Mouse (Mus musculus): Measurements from ENCODE around the gene Zfp354b. TPM values are rescaled to one million over a fixed set of nuclear protein-coding genes. Genes with fewer than 3 reads are reported as not detected.

Zfp354b gene
- polyA plus RNA-seq, 1 experiment from 2014 or later, result 1.8 TPM

DNA sequence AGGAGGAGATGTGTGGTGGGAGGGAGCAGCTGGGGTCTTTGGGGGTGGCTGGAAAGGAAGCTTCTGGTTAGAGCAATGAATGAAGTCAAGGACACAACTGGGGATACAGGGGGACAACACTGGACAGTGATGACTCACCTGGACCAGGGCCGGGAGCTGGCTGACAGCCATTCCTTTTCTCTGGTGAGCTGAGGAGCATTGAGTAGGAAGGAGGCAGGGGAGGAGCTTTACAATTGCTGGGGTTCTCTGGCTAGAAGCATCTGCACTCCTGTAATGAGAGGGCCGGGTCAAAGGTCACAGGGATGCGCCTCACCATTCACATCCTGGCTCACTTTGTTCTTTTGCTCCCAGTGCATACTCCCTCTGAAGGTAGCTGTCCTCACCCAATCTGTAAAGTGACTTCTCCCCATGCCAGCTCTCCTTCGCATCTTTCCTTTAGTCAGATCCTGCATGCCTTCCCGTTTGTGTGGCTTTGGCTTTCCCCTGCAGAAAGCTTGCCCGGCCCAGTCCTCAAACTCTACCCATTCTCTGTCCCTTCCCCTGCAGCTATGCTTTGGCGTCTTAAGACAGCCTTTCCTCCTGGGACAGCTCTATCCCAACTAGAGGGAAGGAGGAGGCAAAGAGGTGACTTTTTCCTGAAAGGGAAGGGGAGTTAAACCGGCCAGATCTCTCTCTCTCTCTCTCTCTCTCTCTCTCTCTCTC lies 45.1 kb downstream of the Zfp354b start:
- 46% methylated on average over 8 of the region's 8 CpGs for WGBS
- Histone ChIP-seq H3K27ac (no peak overlapping the region), H3K9me3 (no peaks in the 10 kb centered on the region), H3K27me3 (no peaks in the 10 kb centered on the region), H3K36me3 (peaks cover 48% of the 10 kb centered on the region), H3K4me3 (replicated peaks) (peak overlapping the region; percentile 54), H3K4me1 (replicated peaks) (peaks cover 9% of the 10 kb centered on the region), H3K9ac (replicated peaks) (peak overlapping the region; percentile 58), H3K4me2 (peak overlapping the region; percentile 66)
- ATAC-seq (ENCODE audit: insufficient number of reproducible peaks, insufficient read depth, low FRiP score, low TSS enrichment, low read depth), result no peak

GRCm38 (mm10) chr11:50883756-50884155 lies 47.7 kb downstream of the Zfp354b start:
- Histone ChIP-seq H3K4me3 (replicated peaks) (no peak overlapping the region), H3K27me3 (no peaks in the 10 kb centered on the region), H3K9ac (replicated peaks) (no peak overlapping the region), H3K4me1 (replicated peaks) (peaks cover 9% of the 10 kb centered on the region), H3K9me3 (no peaks in the 10 kb centered on the region), H3K4me2 (no peak overlapping the region), H3K36me3 (peaks cover 72% of the 10 kb centered on the region), H3K27ac (no peak overlapping the region)
- no peak for ATAC-seq (ENCODE audit: insufficient number of reproducible peaks, insufficient read depth, low FRiP score, low TSS enrichment, low read depth)
- WGBS, result 78% methylated on average over 3 of the region's 3 CpGs

- Histone ChIP-seq H3K27me3 (no peaks in the 10 kb centered on the region), H3K9ac (replicated peaks) (no peak overlapping the region), H3K4me3 (replicated peaks) (no peak overlapping the region), H3K9me3 (peaks cover 18% of the 10 kb centered on the region), H3K36me3 (peaks cover 96% of the 10 kb centered on the region), H3K4me1 (replicated peaks) (no peaks in the 10 kb centered on the region), H3K27ac (no peak overlapping the region), H3K4me2 (no peak overlapping the region)
- ATAC-seq (ENCODE audit: insufficient number of reproducible peaks, insufficient read depth, low FRiP score, low TSS enrichment, low read depth), result no peak
- WGBS, result 92% methylated on average over 3 of the region's 3 CpGs
These were observed 52.8 kb downstream of the Zfp354b start for GRCm38 (mm10) chr11:50878641-50879040.

Other genes starting within 250 kb of the Zfp354b start
- gene Zfp354c, start 103.9 kb downstream of the Zfp354b start, polyA plus RNA-seq (2016; fragmentation: Nextera tagmentation; extraction: Ambion mirVana), result 56.1 and 61.0 TPM in 2 replicates
- gene Zfp879, start 90.1 kb downstream of the Zfp354b start, polyA plus RNA-seq (2016; fragmentation: Nextera tagmentation; extraction: Ambion mirVana), result 1.2 TPM in 2 replicates
- 0.05 TPM in 1 of 2 replicates, not detected in the other for gene Grm6, start 80.9 kb downstream of the Zfp354b start, polyA plus RNA-seq (2016; fragmentation: Nextera tagmentation; extraction: Ambion mirVana)
- 14.3 and 15.1 TPM in 2 replicates for gene Zfp454, start 44.0 kb downstream of the Zfp354b start, polyA plus RNA-seq (2016; fragmentation: Nextera tagmentation; extraction: Ambion mirVana)
- gene Zfp2, start 15.5 kb downstream of the Zfp354b start, polyA plus RNA-seq (2016; fragmentation: Nextera tagmentation; extraction: Ambion mirVana), result 16.0 and 16.5 TPM in 2 replicates
- not detected in 2 replicates for gene 4933414I15Rik, start 12.1 kb upstream of the Zfp354b start, polyA plus RNA-seq (2016; fragmentation: Nextera tagmentation; extraction: Ambion mirVana)
- gene Prop1, start 22.1 kb upstream of the Zfp354b start, polyA plus RNA-seq (2016; fragmentation: Nextera tagmentation; extraction: Ambion mirVana), result not detected in 2 replicates
- not detected in 2 replicates for gene Olfr1378, start 34.9 kb upstream of the Zfp354b start, polyA plus RNA-seq (2016; fragmentation: Nextera tagmentation; extraction: Ambion mirVana)
- gene Olfr1377, start 50.3 kb upstream of the Zfp354b start, polyA plus RNA-seq (2016; fragmentation: Nextera tagmentation; extraction: Ambion mirVana), result not detected in 2 replicates
- not detected in 2 replicates for gene Olfr51, start 72.0 kb upstream of the Zfp354b start, polyA plus RNA-seq (2016; fragmentation: Nextera tagmentation; extraction: Ambion mirVana)
- gene Olfr54, start 82.6 kb upstream of the Zfp354b start, polyA plus RNA-seq (2016; fragmentation: Nextera tagmentation; extraction: Ambion mirVana), result not detected in 2 replicates
- not detected in 2 replicates for gene Olfr1375, start 116.5 kb upstream of the Zfp354b start, polyA plus RNA-seq (2016; fragmentation: Nextera tagmentation; extraction: Ambion mirVana)
- gene Zfp354a, start 127.6 kb upstream of the Zfp354b start, polyA plus RNA-seq (2016; fragmentation: Nextera tagmentation; extraction: Ambion mirVana), result 9.8 and 10.3 TPM in 2 replicates

Data from limb, embryonic 12.5 days (tissue).